Mouse (Mus musculus) E14TG2a.4 (cell line): ENCODE results near the gene Prn.

Experiments
- CTCF ChIP-seq: conservative IDR thresholded peaks from 2 replicates; pipeline ENCODE4 v1.5.1; 2014; ENCODE audit warnings: low read length
- NANOG ChIP-seq: IDR thresholded peaks from 2 replicates; pipeline ENCODE4 v1.6.1; 2014; ENCODE audit warnings: borderline replicate concordance, low read length, mixed read lengths
- POU5F1 ChIP-seq: IDR thresholded peaks from 2 replicates; pipeline ENCODE4 v1.6.1; 2014; ENCODE audit warnings: low read length, borderline replicate concordance

GRCm38 (mm10) chr2:131934243-131934642 lies 24.5 kb downstream of the Prn start:
- TF ChIP-seq CTCF (no peak), POU5F1 (no peak), NANOG (no peak)
